ENCODE assay signal across 8 mouse cellular contexts in genomic region chr12:79966289-79966615, GRCm38 (mm10).
DNase-seq lines count a peak whose midpoint lies in the region; ATAC-seq and TF ChIP-seq lines count a peak whose summit lies in the region.

No protein-coding gene starts in this region.

- peak overlapping the region; percentile 71 for H3K4me2 ChIP-seq in heart, embryonic 11.5 days
- peak overlapping the region; percentile 67 for H3K4me2 ChIP-seq in forebrain, embryonic 16.5 days (ENCODE audit: low read length)
- H3K4me2 ChIP-seq in liver, embryonic 13.5 days, result peak overlapping the region; percentile 81

- H3K4me1 ChIP-seq in heart, embryonic 11.5 days (ENCODE audit: control insufficient read depth, insufficient read depth, low read length), result peaks cover 48% of the 10 kb centered on the region
- peaks cover 45% of the 10 kb centered on the region for H3K4me1 ChIP-seq in E14TG2a.4 (replicated peaks; ENCODE audit: low read depth, low read length)
- peaks cover 23% of the 10 kb centered on the region for H3K4me1 ChIP-seq in forebrain, embryonic 16.5 days (replicated peaks; ENCODE audit: control insufficient read depth, insufficient read depth, low read length)
- peaks cover 49% of the 10 kb centered on the region for H3K4me1 ChIP-seq in liver, embryonic 13.5 days (replicated peaks)

- no peaks in the 10 kb centered on the region for H3K27me3 ChIP-seq in heart, embryonic 11.5 days (ENCODE audit: control insufficient read depth, insufficient read depth, low read length)
- H3K27me3 ChIP-seq in E14TG2a.4 (ENCODE audit: insufficient read depth, low read length), result peaks cover 82% of the 10 kb centered on the region
- no peaks in the 10 kb centered on the region for H3K27me3 ChIP-seq in forebrain, embryonic 16.5 days (replicated peaks; ENCODE audit: control insufficient read depth, insufficient read depth, low read length)
- H3K27me3 ChIP-seq in liver, embryonic 13.5 days, result 0 out of 2 replicates have a peak, but pooled peaks cover 4% of the 10 kb centered on the region

- WGBS in heart, embryonic 11.5 days (ENCODE audit: insufficient replicate concordance), result 33% methylated on average over 6 of the region's 6 CpGs
- WGBS in forebrain, embryonic 16.5 days, result 66% methylated on average over 6 of the region's 6 CpGs
- WGBS in liver, embryonic 13.5 days (ENCODE audit: insufficient replicate concordance), result 30% methylated on average over 6 of the region's 6 CpGs

- no peaks in the 10 kb centered on the region for H3K36me3 ChIP-seq in heart, embryonic 11.5 days (ENCODE audit: control insufficient read depth, insufficient read depth, low read length)
- no peaks in the 10 kb centered on the region for H3K36me3 ChIP-seq in E14TG2a.4 (ENCODE audit: insufficient read depth, low read length)
- H3K36me3 ChIP-seq in forebrain, embryonic 16.5 days (ENCODE audit: control insufficient read depth, insufficient read depth), result no peaks in the 10 kb centered on the region
- H3K36me3 ChIP-seq in liver, embryonic 13.5 days, result no peaks in the 10 kb centered on the region

- DNase-seq in heart, adult 8-10 months (ENCODE audit: low spot score), result no peak
- DNase-seq in liver, embryonic 13.5 days, result no peak
- DNase-seq in spleen, adult 18-20 months, result no peak
- no peak for DNase-seq in cerebellum, adult 9-11 months
- no peak for DNase-seq in adrenal gland, postnatal 14 days

- TF ChIP-seq CTCF in E14TG2a.4 (conservative IDR thresholded peaks at IDR 0.05; ENCODE audit: low read length), result no peak

- ATAC-seq in heart, embryonic 11.5 days (replicated peaks; ENCODE audit: insufficient number of reproducible peaks, low FRiP score, low TSS enrichment), result no peak
- ATAC-seq in forebrain, embryonic 16.5 days, result no peak
- no peak for ATAC-seq in liver, embryonic 13.5 days (ENCODE audit: low read depth)

- no peak overlapping the region for H3K4me3 ChIP-seq in heart, embryonic 11.5 days (ENCODE audit: low read depth, low read length)
- H3K4me3 ChIP-seq in E14TG2a.4 (replicated peaks; ENCODE audit: low read length), result peak overlapping the region; percentile 70
- H3K4me3 ChIP-seq in forebrain, embryonic 16.5 days (replicated peaks; ENCODE audit: low read length), result no peak overlapping the region
- peak overlapping the region; percentile 60; the same call in 1 of the 2 replicates for H3K4me3 ChIP-seq in liver, embryonic 13.5 days (replicated peaks)

- peak overlapping the region; percentile 80; the same call in 1 of the 2 replicates for H3K9ac ChIP-seq in heart, embryonic 11.5 days (ENCODE audit: low read depth, low read length)
- peak overlapping the region; percentile 75 for H3K9ac ChIP-seq in forebrain, embryonic 16.5 days (replicated peaks; ENCODE audit: low read depth, low read length)
- peak overlapping the region; percentile 62; the same call in 1 of the 2 replicates for H3K9ac ChIP-seq in liver, embryonic 13.5 days

- no peaks in the 10 kb centered on the region for H3K9me3 ChIP-seq in heart, embryonic 11.5 days (replicated peaks; ENCODE audit: control insufficient read depth, low read length)
- H3K9me3 ChIP-seq in E14TG2a.4 (ENCODE audit: low read length), result no peaks in the 10 kb centered on the region
- H3K9me3 ChIP-seq in forebrain, embryonic 16.5 days (ENCODE audit: control insufficient read depth, low read length), result no peaks in the 10 kb centered on the region
- H3K9me3 ChIP-seq in liver, embryonic 13.5 days (replicated peaks), result no peaks in the 10 kb centered on the region

- peak overlapping the region; percentile 73 for H3K27ac ChIP-seq in heart, embryonic 11.5 days (ENCODE audit: low read depth, low read length)
- H3K27ac ChIP-seq in forebrain, embryonic 16.5 days (ENCODE audit: low read length), result peak overlapping the region; percentile 5; the same call in 1 of the 2 replicates
- H3K27ac ChIP-seq in liver, embryonic 13.5 days, result peak overlapping the region; percentile 45; the same call in 1 of the 2 replicates

Comparison
In these comparisons a context has a peak if more than half of its experiments do, and no peak if none do; other contexts are left out.
1. H3K27ac ChIP-seq: peak in every context shown above with its lines; median percentile 73 in heart, embryonic 11.5 days; 45 in liver, embryonic 13.5 days; 5 in forebrain, embryonic 16.5 days.
2. H3K4me3 ChIP-seq: peak in E14TG2a.4 (single experiment) and liver, embryonic 13.5 days (single experiment); none in heart, embryonic 11.5 days (single experiment) and forebrain, embryonic 16.5 days (single experiment).
3. Peak in every context shown above with its lines, with median percentiles within 50 percentile points of each other: H3K4me2 ChIP-seq and H3K9ac ChIP-seq.